7 mouse cellular contexts compared by ENCODE assay signal in the genomic region with DNA sequence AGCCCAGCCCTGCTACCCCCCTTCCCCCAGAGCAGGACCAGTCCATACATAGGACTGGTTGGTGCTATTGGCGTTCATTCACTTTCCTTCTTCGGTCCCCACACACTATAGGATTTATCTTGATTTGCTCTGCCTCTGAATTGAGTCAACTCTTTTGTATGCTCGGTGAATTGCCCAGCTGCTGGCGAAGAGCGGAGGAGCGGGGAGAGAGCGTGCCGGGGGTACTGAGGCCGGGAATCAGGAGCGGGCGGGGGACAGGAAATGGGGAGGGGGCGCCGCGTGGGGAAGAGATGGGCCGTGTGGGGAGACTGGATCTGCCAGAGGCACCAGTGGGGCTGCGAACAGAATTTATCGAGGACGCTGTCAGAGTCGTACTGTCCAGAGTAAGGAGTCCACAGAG. TPM values are rescaled to one million over a fixed set of nuclear protein-coding genes. Genes with fewer than 3 reads are reported as not detected.
A peak's percentile ranks its signal among the peaks of the same experiment; 100 is the strongest.
DNase-seq lines count a peak whose midpoint lies in the region; ATAC-seq and TF ChIP-seq lines count a peak whose summit lies in the region.

No protein-coding gene starts in this region.

- H3K4me3 ChIP-seq in lung, embryonic 15.5 days, result peak overlapping the region; percentile 47; the same call in 1 of the 2 replicates
- H3K4me3 ChIP-seq in lung, adult 2 months (replicated peaks; ENCODE audit: extremely low read depth, low read depth, low read length), result no peak overlapping the region
- H3K4me3 ChIP-seq in forebrain, embryonic 15.5 days, result peak overlapping the region; percentile 49
- H3K4me3 ChIP-seq in limb, embryonic 12.5 days (replicated peaks), result peak overlapping the region; percentile 54; the same call in 1 of the 2 replicates
- H3K4me3 ChIP-seq in stomach, embryonic 14.5 days (ENCODE audit: low read depth, low read length), result peak overlapping the region; percentile 44; the same call in 1 of the 2 replicates

- no peak for DNase-seq in lung, adult 2 months
- no peak for DNase-seq in cerebellum, adult 18-20 months
- DNase-seq in Muller cell, postnatal 12 days (ENCODE audit: inconsistent ontology term), result no peak

- no peak overlapping the region for H3K9ac ChIP-seq in lung, embryonic 15.5 days
- H3K9ac ChIP-seq in forebrain, embryonic 15.5 days (replicated peaks), result peak overlapping the region; percentile 42; the same call in 1 of the 2 replicates
- 0 out of 2 replicates have a peak overlapping the region, but pooled peaks have one; percentile 60 for H3K9ac ChIP-seq in limb, embryonic 12.5 days (replicated peaks)
- no peak overlapping the region for H3K9ac ChIP-seq in stomach, embryonic 14.5 days (replicated peaks; ENCODE audit: low read depth, low read length)

- H3K27ac ChIP-seq in lung, embryonic 15.5 days, result no peak overlapping the region
- H3K27ac ChIP-seq in forebrain, embryonic 15.5 days (replicated peaks), result peak overlapping the region; percentile 58
- H3K27ac ChIP-seq in limb, embryonic 12.5 days, result no peak overlapping the region
- no peak overlapping the region for H3K27ac ChIP-seq in stomach, embryonic 14.5 days (ENCODE audit: low read length)

- no peak for ATAC-seq in lung, embryonic 15.5 days (ENCODE audit: borderline replicate concordance, extremely low read depth, low FRiP score, low TSS enrichment)
- no peak for ATAC-seq in forebrain, embryonic 15.5 days (replicated peaks)
- ATAC-seq in limb, embryonic 12.5 days (ENCODE audit: insufficient number of reproducible peaks, insufficient read depth, low FRiP score, low TSS enrichment, low read depth), result no peak
- no peak for ATAC-seq in stomach, embryonic 14.5 days (ENCODE audit: insufficient number of reproducible peaks, insufficient read depth, low FRiP score, low read depth)

- no peaks in the 10 kb centered on the region for H3K9me3 ChIP-seq in lung, embryonic 15.5 days
- H3K9me3 ChIP-seq in forebrain, embryonic 15.5 days, result no peaks in the 10 kb centered on the region
- H3K9me3 ChIP-seq in limb, embryonic 12.5 days, result no peaks in the 10 kb centered on the region
- no peaks in the 10 kb centered on the region for H3K9me3 ChIP-seq in stomach, embryonic 14.5 days (ENCODE audit: control insufficient read depth, low read depth, low read length)

- H3K4me2 ChIP-seq in lung, embryonic 15.5 days, result peak overlapping the region; percentile 95; the same call in 1 of the 2 replicates
- peak overlapping the region; percentile 81 for H3K4me2 ChIP-seq in forebrain, embryonic 15.5 days (replicated peaks)
- H3K4me2 ChIP-seq in limb, embryonic 12.5 days, result peak overlapping the region; percentile 96
- peak overlapping the region; percentile 96 for H3K4me2 ChIP-seq in stomach, embryonic 14.5 days (replicated peaks; ENCODE audit: low read depth, low read length)

- 3% methylated on average over 19 of the region's 19 CpGs for WGBS in lung, embryonic 15.5 days
- WGBS in lung, adult 2 months, result 22% methylated on average over 19 of the region's 19 CpGs
- WGBS in forebrain, embryonic 15.5 days, result under 1% methylated on average over 19 of the region's 19 CpGs
- WGBS in limb, embryonic 12.5 days, result 3% methylated on average over 19 of the region's 19 CpGs
- 1% methylated on average over 19 of the region's 19 CpGs for WGBS in stomach, embryonic 14.5 days

- TF ChIP-seq POLR2A in lung, adult 2 months (IDR thresholded peaks at IDR 0.05; ENCODE audit: borderline replicate concordance, extremely low read depth, low read depth, low read length), result no peak

- H3K27me3 ChIP-seq in lung, embryonic 15.5 days, result peaks cover 100% of the 10 kb centered on the region
- peaks cover 68% of the 10 kb centered on the region for H3K27me3 ChIP-seq in forebrain, embryonic 15.5 days
- H3K27me3 ChIP-seq in limb, embryonic 12.5 days, result peaks cover 100% of the 10 kb centered on the region
- H3K27me3 ChIP-seq in stomach, embryonic 14.5 days (ENCODE audit: control insufficient read depth, insufficient read depth, low read length), result peaks cover 74% of the 10 kb centered on the region

- no peaks in the 10 kb centered on the region for H3K36me3 ChIP-seq in lung, embryonic 15.5 days
- no peaks in the 10 kb centered on the region for H3K36me3 ChIP-seq in forebrain, embryonic 15.5 days
- H3K36me3 ChIP-seq in limb, embryonic 12.5 days, result no peaks in the 10 kb centered on the region
- H3K36me3 ChIP-seq in stomach, embryonic 14.5 days (ENCODE audit: control insufficient read depth, insufficient read depth, low read length), result no peaks in the 10 kb centered on the region

- H3K4me1 ChIP-seq in lung, embryonic 15.5 days, result peaks cover 54% of the 10 kb centered on the region
- H3K4me1 ChIP-seq in lung, adult 2 months (ENCODE audit: control insufficient read depth, insufficient read depth, low read length), result peaks cover 7% of the 10 kb centered on the region
- H3K4me1 ChIP-seq in forebrain, embryonic 15.5 days, result peaks cover 58% of the 10 kb centered on the region
- peaks cover 58% of the 10 kb centered on the region for H3K4me1 ChIP-seq in limb, embryonic 12.5 days (replicated peaks)
- H3K4me1 ChIP-seq in stomach, embryonic 14.5 days (ENCODE audit: control insufficient read depth, insufficient read depth, low read length), result peaks cover 42% of the 10 kb centered on the region

- TF ChIP-seq CTCF in lung, adult 2 months (IDR thresholded peaks at IDR 0.05; ENCODE audit: insufficient read depth, low read length), result no peak

RNA-seq across cellular contexts. Expression of a gene that starts 3.8 kb away (rescaled TPM):
- polyA plus RNA-seq in lung, embryonic 15.5 days (2015; fragmentation: Nextera tagmentation; extraction: Ambion mirVana), result 0.11 and 0.47 TPM in 2 replicates
- 22.5 and 27.8 TPM in 2 replicates for polyA plus RNA-seq in lung, adult 2 months (2012; rRNA removed)
- polyA plus RNA-seq in forebrain, embryonic 15.5 days (2015; fragmentation: Nextera tagmentation; extraction: Ambion mirVana), result 2.4 and 2.6 TPM in 2 replicates
- 0.28 and 0.35 TPM in 2 replicates for polyA plus RNA-seq in limb, embryonic 12.5 days (2016; fragmentation: Nextera tagmentation; extraction: Ambion mirVana)
- polyA plus RNA-seq in stomach, embryonic 14.5 days (2014; fragmentation: Nextera tagmentation; extraction: Ambion mirVana), result 0.09 and 0.17 TPM in 2 replicates

Comparison
In these comparisons a context has a peak if more than half of its experiments do, and no peak if none do; other contexts are left out.
1. H3K9ac ChIP-seq: peak in forebrain, embryonic 15.5 days (single experiment) and limb, embryonic 12.5 days (single experiment); none in lung, embryonic 15.5 days (single experiment) and stomach, embryonic 14.5 days (single experiment).
2. Peak in every context shown above with its lines, with median percentiles within 50 percentile points of each other: H3K4me2 ChIP-seq.